Mouse (Mus musculus): ENCODE results near the gene Zfp648. TPM values are rescaled to one million over a fixed set of nuclear protein-coding genes. Genes with fewer than 3 reads are reported as not detected.

Zfp648 gene
- not detected for polyA plus RNA-seq (2014; fragmentation: Illumina TruSeq; extraction: RNeasy Lipid Tissue Mini Kit (QIAGEN cat#74804))

GRCm38 (mm10) chr1:154200955-154201722 is at the start of gene Zfp648:
Zfp648 (plus strand) TSS chr1:154201187.

